Mouse (Mus musculus) embryonic facial prominence, embryonic 10.5 days (tissue): ENCODE data around the gene Zc3hav1. TPM values are rescaled to one million over a fixed set of nuclear protein-coding genes. Genes with fewer than 3 reads are reported as not detected.

Source experiments
- DNase-seq: peaks from one replicate; pipeline ENCODE4 v3.0.0-alpha.2; 2017; ENCODE audit warnings: low spot score
- H3K27ac ChIP-seq: fragments of 300-500 bp; sonication (generic); replicated peaks from 2 replicates; pipeline ENCODE4 v1.5.1; 2016; ENCODE audit warnings: mild to moderate bottlenecking
- H3K27me3 ChIP-seq: fragments of 300-500 bp; sonication (generic); replicated peaks from 2 replicates; pipeline ENCODE4 v1.6.1; 2016; ENCODE audit warnings: low read depth, mild to moderate bottlenecking; ENCODE audit not compliant: poor library complexity, severe bottlenecking
- H3K36me3 ChIP-seq: fragments of 300-500 bp; sonication (generic); replicated peaks from 2 replicates; pipeline ENCODE4 v1.6.1; 2016; ENCODE audit warnings: mild to moderate bottlenecking, moderate library complexity
- H3K4me1 ChIP-seq: fragments of 300-500 bp; sonication (generic); 2 replicates; pipeline ENCODE4 v1.6.1; 2016
- H3K4me3 ChIP-seq: fragments of 300-500 bp; sonication (generic); 2 replicates; pipeline ENCODE4 v1.5.1; 2016; ENCODE audit warnings: mild to moderate bottlenecking, moderate library complexity
- H3K9me3 ChIP-seq: fragments of 300-500 bp; sonication (generic); 2 replicates; pipeline ENCODE4 v1.6.1; 2016; ENCODE audit warnings: mild to moderate bottlenecking
- WGBS: fragments of 180-500 bp; shearing (Covaris S2); methylation state at CpG from one replicate; pipeline ENCODE4 v1.1.7; 2016; 5-methylcytosine and 5-hydroxymethylcytosine counted together
- polyA plus RNA-seq: library from polyadenylated mRNA; unstranded; fragments of >200 nt; fragmentation: Nextera tagmentation; extraction: Ambion mirVana; gene quantifications from 2 replicates; pipeline ENCODE4 v1.2.1, GENCODE M21; 2016

Gene Zc3hav1
- polyA plus RNA-seq = 1.9 and 2.5 TPM in 2 replicates

GRCm38 (mm10) chr6:38353811-38354722, at the start of gene Zc3hav1:
TSS of gene Zc3hav1 (minus strand) at chr6:38354603.
- H3K9me3 ChIP-seq = no peaks in the 10 kb centered on the region
- under 1% methylated on average over 87 of the region's 87 CpGs for whole genome bisulfite sequencing
- peaks cover 94% of the 10 kb centered on the region for H3K27me3 ChIP-seq
- DNase-seq = peak; percentile 70
- peaks cover 22% of the 10 kb centered on the region for H3K4me1 ChIP-seq
- H3K27ac ChIP-seq = peak within 1 kb of the TSS; percentile 75
- H3K36me3 ChIP-seq = no peaks in the 10 kb centered on the region
- H3K4me3 ChIP-seq = peak within 1 kb of the TSS; percentile 64

GRCm38 (mm10) chr6:38389671-38390070, 35.3 kb upstream of the Zc3hav1 start:
- H3K36me3 ChIP-seq = peaks cover 56% of the 10 kb centered on the region
- 75% methylated on average over 3 of the region's 3 CpGs for WGBS
- no peaks in the 10 kb centered on the region for H3K9me3 ChIP-seq
- H3K4me1 ChIP-seq = no peaks in the 10 kb centered on the region
- H3K4me3 ChIP-seq = no peak overlapping the region
- H3K27me3 ChIP-seq = no peaks in the 10 kb centered on the region
- no peak overlapping the region for H3K27ac ChIP-seq
- DNase-seq = no peak

- Histone ChIP-seq H3K27ac (peak within 1 kb of the TSS; percentile 90), H3K36me3 (peaks cover 10% of the 10 kb centered on the region), H3K27me3 (no peaks in the 10 kb centered on the region), H3K4me3 (peak within 1 kb of the TSS; percentile 72), H3K4me1 (peaks cover 11% of the 10 kb centered on the region; the same call in 1 of the 2 replicates), H3K9me3 (no peaks in the 10 kb centered on the region)
- peak; percentile 89 for DNase-seq
- WGBS = under 1% methylated on average over 26 of the region's 26 CpGs
Measured at GRCm38 (mm10) chr6:38381129-38381771, 26.8 kb upstream of the Zc3hav1 start, which contains the start of gene Ttc26. TSS of gene Ttc26 (plus strand) at chr6:38381469.

- no peaks in the 10 kb centered on the region for H3K27me3 ChIP-seq
- peaks cover 11% of the 10 kb centered on the region; the same call in 1 of the 2 replicates for H3K4me1 ChIP-seq
- peaks cover 5% of the 10 kb centered on the region for H3K36me3 ChIP-seq
- peak overlapping the region; percentile 90 for H3K27ac ChIP-seq
- H3K4me3 ChIP-seq = peak overlapping the region; percentile 72
- 3% methylated on average over 4 of the region's 4 CpGs for WGBS
- no peaks in the 10 kb centered on the region for H3K9me3 ChIP-seq
- no peak for DNase-seq
Measured at GRCm38 (mm10) chr6:38380764-38381128, 26.3 kb upstream of the Zc3hav1 start.

- 82% methylated on average over 1 of the region's 1 CpGs for WGBS
- no peak for DNase-seq
- Histone ChIP-seq H3K27ac (no peak overlapping the region), H3K36me3 (no peaks in the 10 kb centered on the region), H3K9me3 (peaks cover 2% of the 10 kb centered on the region; the same call in 1 of the 2 replicates), H3K27me3 (no peaks in the 10 kb centered on the region), H3K4me3 (no peak overlapping the region), H3K4me1 (no peaks in the 10 kb centered on the region)
Measured at GRCm38 (mm10) chr6:38374271-38374670, 19.9 kb upstream of the Zc3hav1 start.

- Histone ChIP-seq H3K4me1 (no peaks in the 10 kb centered on the region), H3K27me3 (no peaks in the 10 kb centered on the region), H3K4me3 (no peak overlapping the region), H3K27ac (no peak overlapping the region), H3K36me3 (no peaks in the 10 kb centered on the region), H3K9me3 (peaks cover 4% of the 10 kb centered on the region; the same call in 1 of the 2 replicates)
- DNase-seq = no peak
- 82% methylated on average over 3 of the region's 3 CpGs for WGBS
Measured at GRCm38 (mm10) chr6:38369945-38370344, 15.5 kb upstream of the Zc3hav1 start.

- Histone ChIP-seq H3K4me3 (no peak overlapping the region), H3K27me3 (no peaks in the 10 kb centered on the region), H3K4me1 (no peaks in the 10 kb centered on the region), H3K9me3 (0 out of 2 replicates have a peak, but pooled peaks cover 2% of the 10 kb centered on the region), H3K36me3 (no peaks in the 10 kb centered on the region), H3K27ac (no peak overlapping the region)
- DNase-seq = no peak
Measured at GRCm38 (mm10) chr6:38364121-38364520, 9.7 kb upstream of the Zc3hav1 start.

- 66% methylated on average over 4 of the region's 4 CpGs for WGBS
- no peak for DNase-seq
- Histone ChIP-seq H3K27me3 (peaks cover 5% of the 10 kb centered on the region), H3K36me3 (no peaks in the 10 kb centered on the region), H3K9me3 (0 out of 2 replicates have a peak, but pooled peaks cover 2% of the 10 kb centered on the region), H3K27ac (no peak overlapping the region), H3K4me1 (no peaks in the 10 kb centered on the region), H3K4me3 (no peak overlapping the region)
Measured at GRCm38 (mm10) chr6:38363370-38363769, 9.0 kb upstream of the Zc3hav1 start.

GRCm38 (mm10) chr6:38361937-38362336, 7.5 kb upstream of the Zc3hav1 start:
- Histone ChIP-seq H3K4me1 (no peaks in the 10 kb centered on the region), H3K27ac (no peak overlapping the region), H3K36me3 (no peaks in the 10 kb centered on the region), H3K9me3 (0 out of 2 replicates have a peak, but pooled peaks cover 2% of the 10 kb centered on the region), H3K27me3 (peaks cover 19% of the 10 kb centered on the region), H3K4me3 (no peak overlapping the region)
- DNase-seq = no peak
- WGBS = 47% methylated on average over 1 of the region's 1 CpGs

GRCm38 (mm10) chr6:38361065-38361464, 6.7 kb upstream of the Zc3hav1 start:
- no peak overlapping the region for H3K4me3 ChIP-seq
- H3K27ac ChIP-seq = no peak overlapping the region
- 0 out of 2 replicates have a peak, but pooled peaks cover 2% of the 10 kb centered on the region for H3K9me3 ChIP-seq
- H3K27me3 ChIP-seq = peaks cover 28% of the 10 kb centered on the region
- 83% methylated on average over 4 of the region's 4 CpGs for WGBS
- H3K4me1 ChIP-seq = no peaks in the 10 kb centered on the region
- no peaks in the 10 kb centered on the region for H3K36me3 ChIP-seq
- no peak for DNase-seq

GRCm38 (mm10) chr6:38359736-38360499, 5.5 kb upstream of the Zc3hav1 start:
- H3K4me3 ChIP-seq = no peak overlapping the region
- no peak for DNase-seq

More at GRCm38 (mm10) chr6:38359736-38360499, 5.5 kb upstream of the Zc3hav1 start:
- peaks cover 7% of the 10 kb centered on the region for H3K4me1 ChIP-seq
- H3K27ac ChIP-seq = no peak overlapping the region
- H3K36me3 ChIP-seq = no peaks in the 10 kb centered on the region
- WGBS = 88% methylated on average over 12 of the region's 12 CpGs
- H3K9me3 ChIP-seq = no peaks in the 10 kb centered on the region
- peaks cover 39% of the 10 kb centered on the region for H3K27me3 ChIP-seq
